Mouse (Mus musculus) cortical plate, adult 2 months (tissue): ENCODE data around the gene Stkld1.

Experiments used
- CTCF ChIP-seq: fragments of 200-500 bp; IDR thresholded peaks from 2 replicates; pipeline ENCODE4 v1.5.1; 2011; ENCODE audit warnings: mild to moderate bottlenecking, control low read depth, low read length; ENCODE audit not compliant: insufficient read depth; ENCODE audit errors: extremely low read depth
- POLR2A ChIP-seq: fragments of 200-500 bp; IDR thresholded peaks from 2 replicates; pipeline ENCODE4 v1.6.1; 2011; ENCODE audit warnings: mild to moderate bottlenecking, low read length, control low read depth; ENCODE audit not compliant: insufficient read depth; ENCODE audit errors: extremely low read depth

- TF ChIP-seq POLR2A, result no peak
- no peak for TF ChIP-seq CTCF
Observed at GRCm38 (mm10) chr2:26997498-26997897, 63.7 kb downstream of the Stkld1 start.
